Mouse (Mus musculus): ENCODE measurements around the gene Sox6.

Gene Sox6

DNA sequence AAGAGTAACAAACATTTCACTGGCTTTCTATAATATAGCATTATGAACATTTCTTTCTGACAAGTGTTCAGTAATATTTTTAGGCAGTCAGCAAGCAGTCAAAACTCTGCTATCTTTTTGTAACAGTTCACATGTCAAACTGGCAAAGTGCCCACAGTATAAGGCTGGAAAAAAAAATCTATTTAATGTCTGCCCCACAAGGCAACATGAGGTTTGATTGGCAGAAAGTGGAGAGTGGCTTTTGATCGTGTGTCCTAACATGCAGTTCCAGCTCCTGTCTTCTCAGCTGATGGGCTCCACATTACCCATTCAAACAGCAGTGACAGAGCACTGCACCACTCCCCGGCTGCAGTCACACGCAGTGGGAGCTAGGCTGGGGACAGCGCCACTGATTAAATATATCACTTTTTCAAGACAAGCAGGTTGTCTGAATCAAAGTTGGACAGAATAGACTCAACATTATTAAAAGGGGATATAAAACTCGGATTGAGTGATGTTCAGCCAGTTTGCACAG is 286.4 kb downstream of the Sox6 start:
- no peak for DNase-seq (ENCODE audit: low spot score)

DNA sequence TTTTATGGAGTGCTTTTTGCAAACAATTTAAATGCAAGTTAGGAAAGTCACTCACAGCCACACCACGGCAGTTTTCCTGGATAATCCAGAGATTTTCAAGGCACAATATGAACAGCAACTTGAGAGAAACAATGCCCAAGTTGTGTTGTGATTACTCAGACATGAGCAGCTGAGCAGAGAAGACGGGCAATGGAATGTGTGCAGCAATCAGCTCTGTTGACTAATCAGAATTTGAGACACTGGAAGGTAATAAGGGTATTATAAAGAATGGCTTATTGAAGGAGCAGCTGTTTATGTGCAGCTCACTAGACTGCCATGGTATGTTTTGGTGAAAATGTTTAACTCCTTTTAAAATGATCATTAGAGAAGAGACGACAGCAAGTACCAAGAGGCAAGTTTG is 287.5 kb downstream of the Sox6 start:
- no peak for DNase-seq (ENCODE audit: low spot score)

- no peak for DNase-seq (ENCODE audit: low spot score)
Measured at GRCm38 (mm10) chr7:115750275-115750825, 288.2 kb downstream of the Sox6 start.

- no peak for DNase-seq (ENCODE audit: low spot score)
Measured at GRCm38 (mm10) chr7:115747541-115747940, 291.1 kb downstream of the Sox6 start.

DNA sequence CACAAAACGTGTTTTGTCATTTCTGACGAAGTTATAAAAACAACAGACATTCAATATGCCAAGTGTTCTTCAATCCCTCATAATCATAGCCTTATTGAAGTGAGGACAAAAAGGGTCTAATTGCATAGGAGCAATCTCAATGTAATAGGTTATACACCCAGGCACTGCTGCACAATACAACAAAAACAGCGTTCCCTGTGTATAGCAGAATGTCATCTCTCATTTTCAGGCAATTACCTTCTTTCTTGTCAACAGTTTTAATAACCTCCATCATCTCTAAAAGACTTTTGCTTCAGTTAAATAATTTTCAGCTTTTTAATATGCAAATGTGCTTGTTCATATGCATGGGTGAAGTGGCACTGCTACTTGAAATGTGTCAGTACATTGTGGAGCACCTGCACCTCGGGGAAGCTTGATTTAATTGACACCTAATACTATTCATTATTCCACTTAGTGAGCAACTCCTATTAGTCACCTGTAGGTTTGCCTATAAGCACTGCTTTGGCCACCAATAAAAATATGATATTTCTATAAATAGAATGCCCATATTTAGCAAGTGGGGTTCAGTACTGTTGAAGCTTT is 292.8 kb downstream of the Sox6 start:
- DNase-seq (ENCODE audit: low spot score): no peak

- no peak for DNase-seq (ENCODE audit: low spot score)
Measured at GRCm38 (mm10) chr7:115734137-115734536, 304.5 kb downstream of the Sox6 start.

- DNase-seq (ENCODE audit: low spot score): no peak
Measured at GRCm38 (mm10) chr7:115732824-115733223, 305.8 kb downstream of the Sox6 start.

GRCm38 (mm10) chr7:115726776-115727175 is 311.8 kb downstream of the Sox6 start:
- DNase-seq (ENCODE audit: low spot score): no peak

DNA sequence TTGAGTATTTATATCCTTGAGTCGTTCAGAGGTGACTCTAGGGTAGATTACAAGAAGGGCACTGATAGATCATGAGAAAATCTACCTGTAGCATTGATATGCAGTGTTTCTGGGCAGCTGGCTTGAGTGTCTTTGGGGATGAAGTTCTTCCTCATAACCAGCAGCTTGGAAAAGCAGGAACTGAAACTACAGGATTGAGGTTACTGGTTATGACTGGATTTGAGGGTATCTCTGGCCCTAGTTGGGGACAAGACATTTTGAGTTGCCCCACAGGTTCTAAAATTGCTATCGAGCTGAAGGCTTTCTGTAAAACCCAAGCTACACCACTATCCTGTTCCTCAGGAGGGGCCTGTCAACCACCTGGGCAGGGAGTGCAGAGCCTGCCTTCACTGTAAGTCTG is 314.2 kb downstream of the Sox6 start:
- no peak for DNase-seq (ENCODE audit: low spot score)

- DNase-seq (ENCODE audit: low spot score): no peak
Measured at GRCm38 (mm10) chr7:115721624-115722540, 316.7 kb downstream of the Sox6 start.

- DNase-seq (ENCODE audit: low spot score): no peak
Measured at GRCm38 (mm10) chr7:115719791-115720190, 318.8 kb downstream of the Sox6 start.

DNA sequence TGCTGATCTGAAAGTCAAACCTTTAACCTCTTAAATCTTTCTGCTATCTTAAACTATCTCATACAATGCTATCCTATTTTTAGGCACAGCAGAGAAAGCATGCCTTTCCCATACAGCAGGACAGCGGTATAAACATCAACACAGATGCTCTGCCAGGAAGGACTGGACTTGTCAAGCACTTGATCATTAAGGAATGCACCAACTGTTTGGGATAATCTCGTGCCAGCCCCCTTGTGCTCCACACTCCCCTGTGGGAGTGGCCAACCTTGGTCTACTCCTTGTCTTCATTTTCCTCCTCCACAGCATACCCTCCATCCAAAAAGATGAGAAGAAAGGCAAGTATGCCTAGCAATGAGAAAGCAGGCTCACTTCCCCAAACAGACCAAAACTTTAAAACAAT is 332.5 kb downstream of the Sox6 start:
- DNase-seq (ENCODE audit: low spot score): no peak

DNA sequence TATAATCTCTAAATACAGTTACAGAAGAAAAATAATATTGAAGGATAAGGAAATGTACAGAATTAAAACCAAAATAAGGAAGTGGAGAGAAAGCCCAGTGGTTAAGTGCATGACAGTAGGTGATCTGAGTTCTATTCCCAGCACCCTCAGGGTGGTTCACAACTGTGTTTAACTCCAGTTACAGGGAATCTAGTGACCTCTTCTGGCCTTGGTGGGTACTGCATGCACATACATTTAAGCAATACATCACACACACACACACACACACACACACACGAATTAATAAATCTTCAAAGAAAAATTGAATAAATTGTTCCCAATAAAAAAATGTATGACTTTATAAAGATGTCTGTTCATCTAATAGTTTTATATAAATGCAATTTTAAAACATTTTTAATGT is 340.5 kb downstream of the Sox6 start:
- no peak for DNase-seq (ENCODE audit: low spot score)

GRCm38 (mm10) chr7:115693206-115693605 is 345.4 kb downstream of the Sox6 start:
- no peak for DNase-seq (ENCODE audit: low spot score)

GRCm38 (mm10) chr7:115691091-115691490 is 347.5 kb downstream of the Sox6 start:
- DNase-seq (ENCODE audit: low spot score): no peak

GRCm38 (mm10) chr7:115686687-115687086 is 351.9 kb downstream of the Sox6 start:
- DNase-seq (ENCODE audit: low spot score): no peak

DNA sequence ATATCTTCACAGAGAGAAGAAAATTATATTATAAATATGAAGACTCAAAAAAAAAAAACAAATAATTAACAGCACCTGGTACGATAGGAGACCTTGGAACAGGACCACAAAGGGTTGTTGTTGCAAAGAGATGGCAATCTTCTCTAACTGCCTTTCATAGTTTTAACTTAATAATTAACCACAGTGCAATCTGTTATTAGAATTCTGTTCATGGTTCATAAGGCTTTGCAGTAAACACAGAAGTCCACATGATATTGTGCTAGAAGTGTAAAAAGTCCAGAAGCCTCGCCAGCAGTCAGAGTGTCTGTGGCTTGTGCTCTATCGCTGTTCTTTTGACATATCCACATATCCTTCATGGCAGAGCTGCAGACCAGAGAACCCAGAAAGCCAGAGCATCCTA is 354.5 kb downstream of the Sox6 start:
- DNase-seq (ENCODE audit: low spot score): no peak

DNA sequence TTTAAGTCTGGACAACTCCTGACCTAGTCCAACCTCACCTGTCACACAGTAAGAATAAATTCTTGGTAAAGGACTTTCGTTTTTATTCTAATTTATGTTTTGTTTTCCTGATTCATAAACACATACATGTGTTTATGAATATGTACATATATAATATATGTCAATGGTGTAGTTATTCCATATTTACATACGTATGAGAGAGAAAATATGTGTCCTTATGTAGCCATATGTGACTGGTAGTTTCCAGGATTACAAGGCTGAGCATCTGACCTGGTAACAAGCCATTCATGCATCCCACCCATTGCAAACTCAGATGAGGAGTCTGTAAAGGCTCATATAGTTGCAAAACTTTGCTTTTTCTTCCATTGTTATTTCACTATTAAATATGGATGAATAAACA is 366.8 kb downstream of the Sox6 start:
- no peak for DNase-seq (ENCODE audit: low spot score)

GRCm38 (mm10) chr7:115671272-115671671 is 367.3 kb downstream of the Sox6 start:
- no peak for DNase-seq (ENCODE audit: low spot score)

DNA sequence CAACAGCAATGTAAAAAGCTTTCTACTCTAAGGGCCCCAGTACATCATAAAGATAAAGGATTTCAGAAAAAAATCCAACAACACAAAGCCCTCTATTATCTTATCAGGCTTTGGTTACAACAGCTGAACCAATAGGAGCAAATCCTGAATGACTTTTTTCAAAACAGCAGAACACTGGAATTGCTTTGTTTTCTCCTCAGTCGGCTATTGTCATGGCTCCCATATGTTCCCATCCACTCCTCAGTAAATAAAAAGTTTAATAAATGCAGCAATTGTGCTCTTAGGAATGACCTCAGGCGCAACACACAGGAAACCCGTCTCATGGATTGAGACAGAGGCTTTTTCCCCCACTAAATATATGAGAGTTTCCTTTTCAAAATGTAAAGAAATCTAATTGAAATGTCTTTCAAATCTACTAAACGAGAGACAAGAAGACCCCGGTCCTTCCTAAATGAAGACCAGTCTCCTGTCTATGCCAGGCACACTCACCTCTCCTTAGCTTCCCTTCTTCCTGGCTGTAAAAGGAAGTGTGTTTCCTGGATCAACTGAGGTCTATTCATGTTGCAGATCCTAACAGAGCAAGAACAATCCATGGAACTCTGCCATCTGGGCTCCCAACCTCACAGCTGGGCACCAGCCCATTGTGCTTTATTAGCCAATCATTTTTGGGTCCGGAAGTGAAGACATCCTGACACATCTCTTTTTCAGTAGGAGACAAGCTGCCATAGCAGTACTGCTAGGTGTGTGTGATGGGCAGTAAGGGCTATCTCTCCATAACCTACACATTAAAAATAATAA is 369.2 kb downstream of the Sox6 start:
- DNase-seq (ENCODE audit: low spot score): no peak

- DNase-seq (ENCODE audit: low spot score): no peak
Measured at GRCm38 (mm10) chr7:115666686-115667382, 371.8 kb downstream of the Sox6 start.

DNA sequence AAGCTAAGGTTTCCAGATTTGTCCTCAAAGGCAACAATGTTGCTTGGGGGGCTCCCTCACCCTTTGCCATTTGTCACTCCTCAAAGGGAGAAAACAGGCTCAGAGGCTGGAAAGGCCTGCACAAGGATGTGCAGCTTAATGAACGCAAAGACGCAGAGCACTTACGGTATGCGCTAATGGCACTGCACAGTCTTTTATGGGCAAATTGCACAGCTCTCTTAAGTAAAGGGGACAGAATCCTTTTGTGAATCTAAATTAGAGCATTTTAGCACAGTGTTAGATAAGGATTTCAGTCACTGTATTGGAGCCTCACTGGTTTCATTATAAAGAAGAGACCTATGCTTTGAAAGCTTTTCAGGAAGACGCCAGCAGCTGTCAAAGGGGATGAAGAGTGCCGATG is 375.2 kb downstream of the Sox6 start:
- DNase-seq (ENCODE audit: low spot score): no peak
